Mouse (Mus musculus) layer of hippocampus, adult 8-10 months (tissue): Measurements from ENCODE around the gene Zbtb22. TPM values are rescaled to one million over a fixed set of nuclear protein-coding genes. Genes with fewer than 3 reads are reported as not detected.

Source experiments
- DNase-seq, 2 experiments: peaks; one replicate each; pipeline ENCODE4 v3.0.0; 2022; ENCODE audit warnings: low spot score in 2 of 2
- total RNA-seq, 4 experiments: library from RNA; stranded (reverse); gene quantifications; 2 replicates each; pipeline ENCODE4 v1.2.4; 2022

Zbtb22 gene
- total RNA-seq, 4 experiments from 2014 or later: 28.8 to 36.0 (median 32.5) TPM

DNA sequence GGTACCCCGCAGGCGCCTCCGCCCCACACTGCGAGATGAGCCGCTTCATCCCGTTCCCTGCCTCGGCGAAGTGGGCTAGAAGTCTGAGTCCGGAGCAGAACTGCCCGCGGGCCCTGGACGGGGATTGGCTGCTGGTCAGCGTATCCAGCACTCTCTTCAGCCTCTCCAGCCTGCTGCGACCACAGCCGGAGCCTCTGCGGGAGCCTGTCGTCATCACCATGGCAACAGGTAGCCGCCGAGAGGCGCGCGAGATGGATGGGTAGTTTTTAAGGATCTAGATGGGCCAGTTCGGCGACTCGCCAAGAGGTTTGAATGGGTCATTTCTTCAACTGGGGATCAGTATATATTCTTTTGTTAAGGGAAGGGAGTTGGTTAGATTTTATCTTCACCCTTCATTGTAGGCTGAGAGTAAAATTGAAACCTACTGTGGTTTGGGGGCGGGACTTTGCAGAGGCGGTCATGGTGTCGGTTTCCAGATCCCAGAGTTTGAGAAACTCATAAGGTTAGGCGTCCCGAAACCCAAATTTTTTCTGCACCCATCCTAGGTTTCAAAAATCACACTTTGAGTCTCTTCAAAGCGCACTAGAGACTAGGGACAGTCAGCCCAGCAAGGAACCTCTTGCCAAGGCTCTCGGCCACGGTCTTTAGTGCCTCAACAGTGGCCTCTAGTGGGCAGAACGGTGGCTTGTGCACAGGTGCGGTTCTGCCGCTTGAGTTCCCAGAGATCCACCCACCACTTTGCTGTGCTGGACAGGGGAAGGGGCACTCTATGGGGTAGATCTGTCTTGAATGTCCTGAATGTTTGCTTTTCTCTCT is 4.8 kb downstream of the Zbtb22 start:
- peak; percentile 69 to 79 for DNase-seq

DNA sequence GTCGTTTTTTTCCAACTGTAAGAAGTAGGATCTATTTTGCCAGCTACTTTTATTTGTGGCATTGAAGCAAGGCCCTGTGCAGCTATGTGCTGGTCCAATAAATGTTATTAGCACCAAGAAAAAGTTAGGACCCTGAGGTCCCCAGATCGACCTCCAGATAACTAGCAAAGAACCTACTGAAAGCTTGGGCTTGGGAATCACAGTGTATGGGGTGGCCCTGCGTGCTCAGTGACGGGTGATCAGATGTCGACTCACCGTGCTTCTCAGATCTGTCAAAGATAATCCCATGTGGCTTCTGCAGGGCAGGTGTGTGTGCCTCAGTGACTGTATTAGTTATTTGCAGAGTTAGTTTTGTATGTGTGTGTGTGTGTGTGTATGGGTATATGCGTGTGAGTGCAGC is 5.7 kb downstream of the Zbtb22 start:
- no peak for DNase-seq

- no peak for DNase-seq
Measured at GRCm38 (mm10) chr17:33924577-33925283, 9.0 kb downstream of the Zbtb22 start.

GRCm38 (mm10) chr17:33925406-33926116 is 9.9 kb downstream of the Zbtb22 start:
- no peak for DNase-seq

GRCm38 (mm10) chr17:33926207-33926932 is 10.7 kb downstream of the Zbtb22 start:
- no peak for DNase-seq

DNA sequence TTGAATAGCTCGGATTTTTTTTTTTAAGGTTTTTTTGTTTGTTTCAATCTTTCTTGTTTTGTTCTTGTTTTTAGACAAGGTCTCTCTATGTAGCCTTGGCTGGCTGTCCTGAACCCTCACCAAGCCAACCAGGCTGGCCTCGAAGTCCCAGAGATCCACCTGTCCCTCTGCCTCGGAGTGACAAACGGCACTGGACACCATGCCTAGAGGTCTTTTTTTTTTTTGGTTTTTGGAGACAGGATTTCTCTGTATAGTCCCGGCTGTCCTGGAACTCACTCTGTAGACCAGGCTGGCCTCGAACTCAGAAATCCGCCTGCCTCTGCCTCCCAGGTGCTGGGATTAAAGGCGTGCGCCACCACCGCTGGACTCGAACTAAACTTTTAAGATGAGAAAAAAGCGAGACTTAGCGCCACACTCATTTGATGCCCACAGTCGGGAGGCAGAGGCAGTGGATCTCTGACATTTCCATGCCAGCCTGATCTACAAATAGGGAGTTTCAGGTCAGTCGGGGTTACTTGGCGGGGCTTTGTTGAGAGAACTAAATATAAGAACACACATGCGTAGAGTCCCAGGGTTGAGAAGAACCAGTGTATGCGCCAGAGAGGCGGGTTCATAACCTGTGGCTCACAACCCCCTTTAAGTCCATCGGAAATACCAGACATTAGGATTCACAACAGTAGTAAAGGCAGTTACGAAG is 12.7 kb downstream of the Zbtb22 start:
- DNase-seq: no peak

DNA sequence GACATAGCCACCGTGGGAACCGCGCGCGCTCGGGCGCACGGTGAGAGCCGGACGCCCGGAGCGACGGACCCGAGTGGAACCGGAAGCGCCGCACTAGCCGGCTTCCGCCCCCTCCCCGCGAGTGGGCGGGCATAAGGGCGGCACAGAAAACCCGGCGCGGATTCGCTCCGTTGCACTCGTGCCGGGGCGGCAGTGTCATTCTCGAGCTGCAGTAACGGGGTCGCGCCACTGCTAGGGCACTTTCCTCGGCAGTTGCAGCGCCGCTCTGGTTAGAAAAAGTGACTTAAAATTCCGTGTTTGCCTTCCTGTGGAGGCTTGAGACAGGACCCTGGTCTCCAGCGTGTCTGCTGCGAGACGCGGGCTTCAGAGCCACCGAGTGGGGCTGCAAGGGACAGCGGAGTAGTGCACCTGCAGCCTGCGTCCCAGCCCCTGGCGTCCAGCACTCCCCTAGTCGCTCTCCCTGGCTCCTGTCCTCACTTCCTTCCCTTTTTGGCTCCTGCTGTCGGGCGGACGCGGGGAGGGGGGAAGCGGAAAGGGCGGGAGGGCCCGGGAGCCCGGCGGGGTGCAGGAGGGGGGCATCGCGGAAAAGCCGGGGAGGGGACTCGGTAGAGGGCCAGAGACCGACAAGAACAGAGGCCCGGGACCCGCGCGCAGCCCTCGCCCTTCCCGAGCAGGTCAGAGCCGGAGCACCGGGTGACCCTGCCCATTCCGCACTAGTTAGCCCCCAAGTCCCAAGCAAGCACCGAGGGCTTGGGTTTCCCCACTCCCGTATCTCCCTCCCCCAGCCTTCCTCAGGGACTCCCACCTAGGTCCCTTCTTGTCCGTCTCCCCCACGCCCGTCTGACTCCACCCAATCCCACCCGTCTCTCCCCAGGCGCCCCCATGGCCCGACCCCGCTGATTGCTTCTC is 13.9 kb downstream of the Zbtb22 start, which contains the start of gene Rgl2:
Rgl2 (plus strand) TSS at position 173 of the 909 bp plus-strand sequence.
- DNase-seq: peak in 1 of 2 experiments; percentile 90

DNA sequence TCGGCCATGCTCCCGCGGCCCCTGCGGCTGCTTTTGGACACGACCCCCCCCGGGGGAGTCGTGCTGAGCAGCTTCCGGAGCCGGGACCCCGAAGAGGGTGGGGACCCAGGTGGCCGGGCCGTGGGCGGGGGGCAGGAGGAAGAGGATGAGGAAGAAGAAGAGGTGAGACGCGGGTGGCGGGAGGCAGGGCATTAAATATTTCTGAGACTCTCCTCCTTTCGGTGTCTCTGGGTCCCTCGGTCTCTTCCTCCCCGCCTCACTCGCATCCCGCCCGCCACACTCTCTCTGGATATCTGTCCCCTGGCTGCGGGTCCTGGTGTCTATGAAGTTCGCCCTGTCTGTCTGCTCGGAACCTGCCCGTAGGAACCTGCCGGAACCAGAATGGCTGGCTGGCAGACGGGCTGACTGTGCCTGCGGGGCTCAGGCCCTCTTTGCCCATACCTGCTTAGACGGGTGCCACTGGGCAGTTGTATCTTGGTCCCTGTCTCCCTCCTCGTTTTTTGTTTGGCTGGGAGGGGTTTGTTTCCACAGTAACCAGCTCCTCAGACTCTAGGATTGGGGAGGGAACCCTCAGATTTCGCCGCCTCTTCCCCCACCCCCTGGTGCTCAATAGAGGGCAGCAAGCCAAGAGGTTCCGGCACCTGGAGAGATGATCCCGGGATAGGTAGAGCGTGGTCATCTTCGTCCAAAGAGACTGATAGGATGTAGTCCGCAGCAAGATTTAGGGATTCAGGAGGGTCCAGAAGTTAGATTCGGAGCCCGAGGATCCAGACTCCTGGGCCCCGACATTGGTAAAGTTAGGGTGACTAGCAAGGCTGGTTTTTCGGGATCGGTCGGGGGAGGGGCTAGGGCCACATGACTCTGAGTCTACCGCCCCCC is 14.8 kb downstream of the Zbtb22 start:
- DNase-seq: peak in 1 of 2 experiments; percentile 65

DNA sequence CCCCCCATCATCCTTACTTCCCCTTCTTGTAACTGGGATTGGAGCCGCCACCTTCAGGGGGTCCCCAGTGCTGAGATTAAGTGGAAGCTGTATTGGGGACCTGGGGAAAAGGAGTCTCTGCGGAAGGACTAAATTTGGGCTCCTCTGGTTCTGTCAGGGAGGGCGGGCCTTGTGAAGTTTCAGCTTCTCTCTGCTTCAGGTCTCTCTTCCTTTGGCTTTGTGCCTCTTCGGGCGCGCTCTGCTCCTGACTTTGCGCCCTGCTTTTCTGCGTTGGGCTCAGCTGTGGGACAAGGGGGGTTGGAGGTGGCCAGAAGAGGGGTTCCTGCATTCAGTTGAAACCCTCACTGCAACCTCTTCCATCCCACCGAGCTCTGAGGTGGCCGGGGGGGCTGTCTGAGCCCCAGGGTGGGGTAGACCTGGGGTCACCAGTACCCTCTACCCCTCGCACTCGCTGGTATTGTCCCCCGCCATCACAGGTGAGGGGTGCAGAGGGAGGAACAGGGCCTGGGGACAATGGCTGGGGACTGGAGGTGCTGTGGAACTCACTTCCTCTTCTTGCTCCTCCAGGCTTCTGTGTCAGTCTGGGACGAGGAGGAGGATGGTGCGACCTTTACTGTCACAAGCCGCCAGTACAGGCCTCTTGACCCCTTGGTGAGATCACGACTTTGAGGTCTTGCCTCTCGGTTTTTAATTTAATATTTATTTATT is 15.6 kb downstream of the Zbtb22 start:
- DNase-seq: no peak

- DNase-seq: no peak
Measured at GRCm38 (mm10) chr17:33931947-33932346, 16.2 kb downstream of the Zbtb22 start.

- no peak for DNase-seq
Measured at GRCm38 (mm10) chr17:33932448-33932847, 16.7 kb downstream of the Zbtb22 start.

- DNase-seq: no peak
Measured at GRCm38 (mm10) chr17:33932970-33933369, 17.3 kb downstream of the Zbtb22 start.

DNA sequence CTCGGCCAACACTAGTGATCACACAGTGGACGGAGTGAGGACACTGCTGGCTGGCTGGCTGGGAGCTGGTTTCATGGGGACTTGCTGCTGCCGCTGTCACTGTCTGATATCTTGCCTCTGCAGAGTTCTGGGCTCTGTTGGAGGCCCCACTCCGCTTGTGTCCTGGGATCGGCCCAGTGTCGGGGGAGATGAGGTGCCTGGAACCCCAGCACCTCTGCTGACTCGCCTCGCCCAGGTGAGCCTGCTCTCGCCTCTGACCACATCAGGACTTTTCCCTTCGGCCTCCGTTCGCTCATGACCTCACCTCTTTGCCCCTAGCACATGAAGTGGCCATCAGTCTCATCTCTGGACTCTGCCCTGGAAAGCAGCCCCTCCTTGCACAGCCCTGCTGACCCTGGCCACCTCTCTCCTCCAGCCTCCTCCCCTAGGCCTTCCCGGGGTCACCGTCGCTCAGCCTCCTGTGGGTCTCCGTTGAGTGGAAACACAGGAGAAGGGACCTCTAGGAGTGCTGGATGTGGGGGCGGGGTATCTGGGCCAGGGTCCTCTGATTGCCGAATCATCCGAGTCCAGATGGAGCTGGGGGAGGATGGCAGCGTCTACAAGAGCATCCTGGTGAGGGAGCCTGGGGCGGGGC is 19.8 kb downstream of the Zbtb22 start:
- DNase-seq: no peak

- DNase-seq: no peak
Measured at GRCm38 (mm10) chr17:33936993-33937392, 21.3 kb downstream of the Zbtb22 start.

DNA sequence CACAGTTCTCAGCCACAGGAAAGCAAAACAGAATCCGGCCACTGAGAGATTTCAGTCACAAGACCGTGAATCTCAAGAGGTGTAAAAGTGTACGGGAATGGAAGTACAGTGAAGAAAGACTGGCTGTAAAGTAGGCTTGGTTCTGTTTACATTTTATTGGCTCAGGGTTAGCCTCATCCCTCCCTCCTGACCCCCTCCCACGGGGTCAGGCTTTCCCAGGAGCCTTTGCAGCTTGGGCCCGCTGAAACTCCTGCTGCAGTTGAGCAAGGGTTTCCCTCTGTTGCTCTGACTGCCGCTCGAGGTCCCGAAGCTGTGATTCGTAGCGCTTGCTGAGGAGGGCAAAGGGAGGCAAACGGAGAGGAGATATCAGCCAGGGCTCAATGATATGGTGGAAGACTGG is 23.1 kb downstream of the Zbtb22 start:
- no peak for DNase-seq

GRCm38 (mm10) chr17:33940206-33940805 is 24.6 kb downstream of the Zbtb22 start, which contains the start of the genes Pfdn6 and Wdr46:
Gene Pfdn6, minus strand, starts transcription at chr17:33940343.
Gene Wdr46, plus strand, starts transcription at chr17:33940660.
- DNase-seq: peak; percentile 84 to 86

- no peak for DNase-seq
Measured at GRCm38 (mm10) chr17:33940981-33941380, 25.3 kb downstream of the Zbtb22 start.
